18 mouse cellular contexts compared by ENCODE assay signal in the genomic region with DNA sequence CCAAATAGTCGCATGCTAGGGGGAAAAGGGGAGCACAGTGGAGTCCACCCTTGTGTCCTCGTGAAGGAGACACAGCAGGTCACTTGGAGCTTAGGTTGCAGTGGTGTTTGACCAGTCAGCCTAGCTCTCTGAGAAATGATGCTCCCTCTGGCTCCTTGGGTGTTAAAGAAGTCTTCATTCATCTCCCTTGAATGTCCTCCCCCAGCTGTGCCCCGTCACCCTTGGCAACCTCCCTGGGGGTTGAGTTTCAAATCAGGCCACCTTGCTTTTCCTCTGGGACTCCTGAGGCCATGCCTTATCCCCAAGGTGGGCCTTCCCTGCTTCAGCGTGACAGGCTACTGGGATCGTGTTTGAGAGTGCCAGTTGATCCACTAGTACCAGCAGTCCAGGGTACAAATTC. TPM values are rescaled to one million over a fixed set of nuclear protein-coding genes. Genes with fewer than 3 reads are reported as not detected.
DNase-seq lines count a peak whose midpoint lies in the region; ATAC-seq and TF ChIP-seq lines count a peak whose summit lies in the region.
"Had no signal": no experiment of that assay in that cellular context is flagged by ENCODE, and none has a peak within 500 bp of the region (broad histone marks: within the 10 kb centered on the region; RNA-seq: fewer than 3 reads in every experiment).

No protein-coding gene starts in this region.

- H3K27me3 ChIP-seq in kidney, postnatal 0 days (ENCODE audit: insufficient read depth, low read length), result no peaks in the 10 kb centered on the region
- H3K27me3 ChIP-seq: embryonic facial prominence, embryonic 13.5 days; forebrain, embryonic 12.5 days; heart, embryonic 13.5 days; hindbrain, embryonic 15.5 days had no signal

- 0 out of 2 replicates have a peak, but pooled peaks have one; percentile 21 for ATAC-seq in kidney, postnatal 0 days (replicated peaks; ENCODE audit: low FRiP score, low read depth)
- ATAC-seq: CD4-positive, CD25-positive, alpha-beta regulatory T cell, adult 4 months; forebrain, embryonic 16.5 days had no signal

- no peak overlapping the region for H3K27ac ChIP-seq in kidney, postnatal 0 days
- 0 out of 2 replicates have a peak overlapping the region, but pooled peaks have one; percentile 1 for H3K27ac ChIP-seq in brown adipose tissue, adult 24 weeks (replicated peaks; ENCODE audit: low read depth, low read length)
- H3K27ac ChIP-seq: embryonic facial prominence, embryonic 13.5 days; forebrain, embryonic 12.5 days; heart, embryonic 13.5 days; hindbrain, embryonic 15.5 days had no signal

- WGBS in kidney, postnatal 0 days, result 47% methylated on average over 5 of the region's 5 CpGs

- no peak for TF ChIP-seq CTCF in kidney, postnatal 0 days (IDR thresholded peaks at IDR 0.05; ENCODE audit: low read depth)

- H3K36me3 ChIP-seq in kidney, postnatal 0 days (ENCODE audit: insufficient read depth, low read length), result no peaks in the 10 kb centered on the region
- H3K36me3 ChIP-seq: embryonic facial prominence, embryonic 13.5 days; forebrain, embryonic 12.5 days; G1E; heart, embryonic 13.5 days; hindbrain, embryonic 15.5 days had no signal

- DNase-seq in heart, adult 11 months, result peak; percentile 88
- no peak for DNase-seq in heart, adult 8-10 months (ENCODE audit: low spot score)
- DNase-seq in kidney, postnatal 0 days (ENCODE audit: low spot score), result peak; percentile 39
- no peak for DNase-seq in kidney, postnatal 4 days
- DNase-seq in skeletal muscle tissue, adult 2 months (ENCODE audit: low read depth, low spot score), result peak; percentile 37
- no peak for DNase-seq in urinary bladder, postnatal 25 days (ENCODE audit: low spot score)
- DNase-seq: B cell, adult 2 months; cerebellum, adult 18-20 months; cerebellum, adult 9-11 months; cerebellum, postnatal 36 days had no signal

- H3K9me3 ChIP-seq in kidney, postnatal 0 days (replicated peaks; ENCODE audit: low read length), result no peaks in the 10 kb centered on the region
- H3K9me3 ChIP-seq: embryonic facial prominence, embryonic 13.5 days; forebrain, embryonic 12.5 days; G1E; heart, embryonic 13.5 days; hindbrain, embryonic 15.5 days had no signal

- H3K9ac ChIP-seq in kidney, postnatal 0 days (ENCODE audit: low read depth, low read length), result no peak overlapping the region
- H3K9ac ChIP-seq: embryonic facial prominence, embryonic 13.5 days; forebrain, embryonic 12.5 days; heart, embryonic 13.5 days; hindbrain, embryonic 15.5 days had no signal

- no peak overlapping the region for H3K4me3 ChIP-seq in kidney, postnatal 0 days (replicated peaks; ENCODE audit: low read depth, low read length)
- H3K4me3 ChIP-seq in brown adipose tissue, adult 24 weeks (ENCODE audit: insufficient read depth, low read depth, low read length), result no peak overlapping the region
- H3K4me3 ChIP-seq: embryonic facial prominence, embryonic 13.5 days; forebrain, embryonic 12.5 days; heart, embryonic 13.5 days; hindbrain, embryonic 15.5 days had no signal

- no peak overlapping the region for H3K4me2 ChIP-seq in kidney, postnatal 0 days (ENCODE audit: low read length)
- H3K4me2 ChIP-seq: embryonic facial prominence, embryonic 13.5 days; forebrain, embryonic 12.5 days; heart, embryonic 13.5 days; hindbrain, embryonic 15.5 days had no signal

- H3K4me1 ChIP-seq in kidney, postnatal 0 days (replicated peaks; ENCODE audit: insufficient read depth, low read length), result no peaks in the 10 kb centered on the region
- peaks cover 7% of the 10 kb centered on the region; the same call in 1 of the 2 replicates for H3K4me1 ChIP-seq in brown adipose tissue, adult 24 weeks (ENCODE audit: control insufficient read depth, insufficient read depth, insufficient read length, low read length)
- H3K4me1 ChIP-seq: embryonic facial prominence, embryonic 13.5 days; forebrain, embryonic 12.5 days; heart, embryonic 13.5 days; hindbrain, embryonic 15.5 days had no signal

RNA-seq across cellular contexts. Expression of a gene that starts 17.8 kb away (rescaled TPM):
- 10 to 100 TPM; 48.6 to 66.7 (median 51.4) TPM for total RNA-seq in heart, adult 8-10 months (2022)
- polyA plus RNA-seq in kidney, postnatal 0 days (2015; fragmentation: Nextera tagmentation; extraction: Ambion mirVana), result 23.8 and 28.6 TPM in 2 replicates
- polyA plus RNA-seq in brown adipose tissue, adult 24 weeks (2012; ENCODE audit: insufficient read depth, insufficient read length, missing spikeins), result 74.0 and 122 TPM in 2 replicates

Comparison
In these comparisons a context has a peak if more than half of its experiments do, and no peak if none do; other contexts are left out.
1. DNase-seq: peak in heart, adult 11 months (single experiment), kidney, postnatal 0 days (single experiment) and skeletal muscle tissue, adult 2 months (single experiment); none in heart, adult 8-10 months (single experiment), kidney, postnatal 4 days (0 of 2) and urinary bladder, postnatal 25 days (single experiment).